Mouse (Mus musculus): ENCODE results near the gene Gucy1a1. TPM values are rescaled to one million over a fixed set of nuclear protein-coding genes. Genes with fewer than 3 reads are reported as not detected.

The Gucy1a1 gene
- 32.9 TPM for polyA plus RNA-seq (2014; fragmentation: Illumina TruSeq; extraction: RNeasy Lipid Tissue Mini Kit (QIAGEN cat#74804); ENCODE audit: low replicate concordance)

DNA sequence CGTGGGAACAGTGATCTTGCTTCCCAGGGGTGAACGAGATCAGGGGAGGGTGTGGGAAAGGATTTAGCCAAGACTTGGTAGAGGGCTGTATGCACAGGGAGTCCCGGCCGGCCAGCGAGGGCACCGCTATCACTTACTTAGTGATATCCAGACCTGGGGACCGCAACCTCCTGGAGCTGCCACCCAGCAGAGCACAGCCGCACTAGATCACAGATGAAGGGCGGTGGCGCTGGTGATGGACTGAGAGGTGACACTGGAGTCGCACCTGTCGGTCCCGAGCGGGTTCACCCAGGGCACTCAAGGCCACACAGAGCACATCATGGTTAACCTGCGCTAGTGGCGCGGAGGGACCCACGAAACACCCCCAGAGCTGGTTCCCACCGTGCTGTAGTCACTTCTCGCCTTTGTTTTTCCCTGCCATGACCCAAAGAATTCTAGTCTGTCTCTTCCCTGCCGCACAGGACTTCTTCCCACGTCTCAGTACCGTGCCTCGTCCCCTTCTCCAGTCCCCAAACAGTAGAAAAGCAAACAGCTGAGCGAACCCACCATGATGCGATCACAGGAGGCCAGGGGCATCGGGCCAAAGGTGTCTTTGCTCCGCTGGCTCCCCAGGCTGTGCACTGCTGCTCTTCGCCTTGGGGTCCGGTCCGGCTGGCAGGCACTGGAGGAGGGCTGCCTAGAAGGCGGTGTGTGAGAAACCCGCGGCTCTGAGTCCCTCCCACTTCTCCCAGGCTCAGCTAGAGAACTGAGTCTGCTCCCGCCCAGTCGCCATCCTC, at the start of gene Gucy1a1:
Gene Gucy1a1 (minus strand): TSS at position 664 of the 776 bp plus-strand sequence.

DNA sequence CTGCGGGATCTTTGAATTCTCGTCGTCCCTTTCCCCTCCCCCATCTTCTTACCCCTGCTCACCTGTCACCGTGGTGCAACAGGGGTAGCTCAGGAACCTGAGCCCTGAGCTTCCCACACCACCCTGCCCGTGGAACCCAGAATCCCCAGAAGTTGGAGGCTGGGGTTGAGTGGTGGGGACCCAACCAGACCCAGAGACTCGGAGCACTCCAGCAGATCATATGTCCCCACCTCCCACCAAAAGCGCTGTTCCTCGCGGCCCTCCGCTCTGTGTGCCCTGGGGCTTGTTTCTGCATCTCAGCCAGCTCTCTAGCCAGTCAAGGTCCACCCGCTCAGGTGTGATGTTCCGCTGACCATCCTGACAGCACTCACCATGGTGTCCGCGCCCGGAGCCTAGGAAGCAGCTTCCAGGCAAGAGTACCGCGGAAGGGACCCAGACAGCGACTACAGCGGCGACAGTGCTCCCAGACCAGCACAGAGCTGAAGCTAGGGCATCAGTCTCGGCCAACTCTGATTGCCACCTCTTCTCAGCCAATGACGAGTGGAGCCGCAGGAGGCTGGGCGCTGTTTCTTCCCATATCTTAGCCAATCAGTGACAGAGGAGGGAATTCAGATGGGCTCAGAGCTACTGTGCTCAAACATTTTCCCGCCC, 71.3 kb downstream of the Gucy1a1 start, which contains the start of gene Gucy1b1:
Gene Gucy1b1 (minus strand): TSS at position 489 of the 651 bp plus-strand sequence.

Other genes starting within 250 kb of the Gucy1a1 start
- gene Ctso, start 213.2 kb downstream of the Gucy1a1 start, polyA plus RNA-seq (2014; fragmentation: Illumina TruSeq; extraction: RNeasy Lipid Tissue Mini Kit (QIAGEN cat#74804); ENCODE audit: low replicate concordance), result 90.3 TPM
- gene Tdo2, start 169.6 kb downstream of the Gucy1a1 start, polyA plus RNA-seq (2014; fragmentation: Illumina TruSeq; extraction: RNeasy Lipid Tissue Mini Kit (QIAGEN cat#74804); ENCODE audit: low replicate concordance), result 0.48 TPM
- gene Asic5, start 163.5 kb downstream of the Gucy1a1 start, polyA plus RNA-seq (2014; fragmentation: Illumina TruSeq; extraction: RNeasy Lipid Tissue Mini Kit (QIAGEN cat#74804); ENCODE audit: low replicate concordance), result 2.9 TPM
- 28.2 TPM for gene Gucy1b1, start 71.1 kb downstream of the Gucy1a1 start, polyA plus RNA-seq (2014; fragmentation: Illumina TruSeq; extraction: RNeasy Lipid Tissue Mini Kit (QIAGEN cat#74804); ENCODE audit: low replicate concordance)
- 1.2 TPM for gene Map9, start 212.3 kb upstream of the Gucy1a1 start, polyA plus RNA-seq (2014; fragmentation: Illumina TruSeq; extraction: RNeasy Lipid Tissue Mini Kit (QIAGEN cat#74804); ENCODE audit: low replicate concordance)